Mouse (Mus musculus) v-Abl transformed pro-B cells (cell line): ENCODE data around the gene Orai3.

ENCODE experiments used
- in situ Hi-C, 2 experiments: fragments of 400-800 bp; cut with MboI; formaldehyde crosslinking; loops; one replicate each; pipeline ENCODE4 v1.15.1; 2025; ENCODE audit not compliant: unreplicated experiment in 2 of 2

The Orai3 gene

GRCm38 (mm10) chr7:127778350-127778749 lies 8.7 kb downstream of the Orai3 start:
- in situ Hi-C loops, result loop anchor here (10.0 to 25.0 kb wide), 3 partner anchors 326 to 934 kb away; partner anchors contain the start of genes 9130023H24Rik (in 1 of the 2) and Armc5 (in 1 of the 2)

GRCm38 (mm10) chr7:127785308-127785707 lies 15.7 kb downstream of the Orai3 start, which contains the start of gene Gm49388:
Gm49388 (plus strand) TSS chr7:127785608.
- in situ Hi-C loops, result loop anchor here (25.0 kb wide), 1 partner anchor 927 kb away; no protein-coding TSS in a partner anchor

- in situ Hi-C loops, result loop anchor here (25.0 kb wide), 1 partner anchor 915 kb away; no protein-coding TSS in a partner anchor
These were observed 27.6 kb downstream of the Orai3 start for GRCm38 (mm10) chr7:127797076-127797845.

DNA sequence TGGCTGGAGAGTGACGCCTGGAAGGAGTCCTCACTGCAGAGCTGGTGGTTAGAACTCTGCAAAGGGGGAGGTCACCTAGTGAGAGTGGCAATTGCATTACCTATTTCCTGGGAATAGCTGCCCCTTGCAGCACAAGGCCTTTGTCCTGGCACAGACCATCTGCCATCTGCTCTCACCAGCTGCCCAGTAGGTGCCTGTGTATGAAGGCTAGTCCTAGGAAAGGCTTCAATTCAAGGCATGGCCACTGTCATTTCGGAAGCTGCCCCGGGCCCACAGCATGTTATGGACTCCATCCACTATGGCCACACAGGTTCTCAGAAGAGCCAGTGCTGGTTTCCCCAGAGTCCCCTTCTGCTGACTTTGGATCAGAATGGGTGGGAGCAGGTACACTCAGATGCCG lies 29.0 kb downstream of the Orai3 start:
- in situ Hi-C loops, result loop anchor here (25.0 kb wide), 1 partner anchor 914 kb away; no protein-coding TSS in a partner anchor

- in situ Hi-C loops, result loop anchor here (25.0 kb wide), 1 partner anchor 913 kb away; no protein-coding TSS in a partner anchor
These were observed 29.6 kb downstream of the Orai3 start for GRCm38 (mm10) chr7:127799211-127799610.

GRCm38 (mm10) chr7:127799738-127800137 lies 30.1 kb downstream of the Orai3 start:
- in situ Hi-C loops, result loop anchor here (10.0 to 25.0 kb wide), 2 partner anchors 145 to 913 kb away; partner anchors contain the start of gene Prss36 (in 1 of the 2)

- in situ Hi-C loops, result loop anchor here in 1 of 2 experiments (10.0 kb wide), 1 partner anchor 144 kb away; the partner anchor contains the start of gene Prss36
These were observed 30.9 kb downstream of the Orai3 start, which contains the start of gene Hsd3b7 for GRCm38 (mm10) chr7:127800435-127801009. Hsd3b7 (plus strand) TSS chr7:127800604.

DNA sequence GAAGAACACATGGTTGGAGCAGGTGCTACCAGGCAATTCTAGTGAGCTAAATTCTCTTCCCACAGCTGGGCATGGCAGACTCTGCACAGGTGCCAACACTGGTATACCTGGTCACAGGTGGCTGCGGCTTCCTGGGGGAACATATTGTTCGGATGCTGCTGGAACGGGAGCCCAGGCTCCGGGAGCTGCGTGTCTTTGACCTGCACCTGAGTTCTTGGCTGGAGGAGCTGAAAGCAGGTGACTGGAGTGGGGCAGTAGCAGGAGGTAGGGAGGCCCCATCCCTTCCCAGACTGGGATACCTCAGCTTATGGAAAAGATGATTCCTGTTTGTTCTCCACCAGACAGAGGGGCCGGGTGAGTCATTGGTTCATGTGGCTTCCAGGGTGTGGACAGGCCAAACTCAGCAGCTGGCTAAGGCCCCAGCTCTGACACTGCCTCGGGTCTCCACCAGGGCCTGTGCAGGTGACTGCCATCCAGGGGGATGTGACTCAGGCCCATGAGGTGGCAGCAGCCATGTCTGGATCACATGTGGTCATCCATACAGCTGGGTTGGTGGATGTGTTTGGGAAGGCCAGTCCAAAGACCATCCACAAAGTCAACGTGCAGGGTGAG lies 31.5 kb downstream of the Orai3 start:
- in situ Hi-C loops, result loop anchor here in 1 of 2 experiments (10.0 kb wide), 1 partner anchor 144 kb away; the partner anchor contains the start of gene Prss36

DNA sequence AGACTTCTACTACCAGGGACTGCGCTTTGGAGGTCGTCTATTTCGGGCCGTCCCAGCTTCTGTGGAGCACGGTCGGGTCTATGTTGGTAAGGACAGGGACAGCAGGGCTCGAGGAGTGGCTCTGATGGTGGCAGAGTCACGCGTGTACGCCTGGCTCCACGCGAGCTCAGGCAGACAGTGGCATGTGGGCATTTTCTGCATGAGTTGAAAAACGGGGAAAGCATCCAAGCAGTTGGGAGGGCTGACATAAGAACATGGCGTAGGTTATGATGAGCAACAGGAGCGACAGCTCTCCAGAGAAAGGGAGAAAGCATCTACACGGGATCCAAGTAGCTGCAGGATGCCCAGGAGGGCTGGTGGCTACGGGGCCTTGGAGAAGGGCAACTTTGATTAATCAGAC lies 32.7 kb downstream of the Orai3 start:
- in situ Hi-C loops, result loop anchor here in 1 of 2 experiments (10.0 kb wide), 1 partner anchor 142 kb away; the partner anchor contains the start of gene Prss36

DNA sequence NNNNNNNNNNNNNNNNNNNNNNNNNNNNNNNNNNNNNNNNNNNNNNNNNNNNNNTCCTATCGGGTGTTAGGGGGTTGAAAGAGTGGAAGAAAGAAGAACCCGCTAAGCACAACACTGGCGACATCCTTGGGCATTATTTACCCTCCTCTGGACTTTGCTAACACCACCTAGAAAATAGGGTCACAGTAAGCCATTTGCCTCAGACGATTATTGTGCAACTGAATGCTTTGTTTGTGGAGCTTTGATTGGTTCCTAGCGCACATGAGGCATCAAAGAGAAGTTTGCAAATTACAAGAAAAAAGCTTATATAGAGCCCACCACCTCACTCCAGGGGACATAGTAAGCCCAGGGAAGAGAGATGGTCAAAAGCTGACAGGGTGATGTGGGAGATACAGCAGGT lies 39.2 kb downstream of the Orai3 start:
- in situ Hi-C loops, result loop anchor here in 1 of 2 experiments (10.0 kb wide), 1 partner anchor 136 kb away; the partner anchor contains the start of gene Prss36

DNA sequence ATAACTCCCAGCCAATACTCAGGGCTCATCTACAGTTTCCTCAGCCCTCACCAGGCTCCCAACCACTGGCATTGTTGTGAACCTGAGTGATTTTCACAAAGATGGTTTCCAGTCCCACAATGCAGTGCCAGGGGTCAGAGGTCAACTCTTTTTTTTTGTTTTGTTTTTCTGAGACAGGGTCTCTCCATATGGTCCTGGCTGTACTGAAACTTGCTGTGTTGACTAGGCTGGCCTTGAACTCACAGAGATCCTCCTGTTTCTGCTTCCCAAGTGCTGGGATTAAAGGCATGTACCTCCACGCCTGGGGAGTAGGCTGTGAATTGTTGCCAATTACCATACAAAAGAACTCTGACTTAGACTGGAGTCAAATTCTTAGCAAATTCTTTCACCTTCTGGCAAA lies 40.2 kb downstream of the Orai3 start:
- in situ Hi-C loops, result loop anchor here in 1 of 2 experiments (10.0 kb wide), 1 partner anchor 135 kb away; the partner anchor contains the start of gene Prss36

- in situ Hi-C loops, result no loop called here
These were observed 41.0 kb downstream of the Orai3 start for GRCm38 (mm10) chr7:127810650-127811049.

- in situ Hi-C loops, result no loop called here
These were observed 41.6 kb downstream of the Orai3 start for GRCm38 (mm10) chr7:127811240-127811639.

- in situ Hi-C loops, result no loop called here
These were observed 42.7 kb downstream of the Orai3 start for GRCm38 (mm10) chr7:127812292-127812691.

GRCm38 (mm10) chr7:127813821-127814220 lies 44.2 kb downstream of the Orai3 start:
- in situ Hi-C loops, result no loop called here

DNA sequence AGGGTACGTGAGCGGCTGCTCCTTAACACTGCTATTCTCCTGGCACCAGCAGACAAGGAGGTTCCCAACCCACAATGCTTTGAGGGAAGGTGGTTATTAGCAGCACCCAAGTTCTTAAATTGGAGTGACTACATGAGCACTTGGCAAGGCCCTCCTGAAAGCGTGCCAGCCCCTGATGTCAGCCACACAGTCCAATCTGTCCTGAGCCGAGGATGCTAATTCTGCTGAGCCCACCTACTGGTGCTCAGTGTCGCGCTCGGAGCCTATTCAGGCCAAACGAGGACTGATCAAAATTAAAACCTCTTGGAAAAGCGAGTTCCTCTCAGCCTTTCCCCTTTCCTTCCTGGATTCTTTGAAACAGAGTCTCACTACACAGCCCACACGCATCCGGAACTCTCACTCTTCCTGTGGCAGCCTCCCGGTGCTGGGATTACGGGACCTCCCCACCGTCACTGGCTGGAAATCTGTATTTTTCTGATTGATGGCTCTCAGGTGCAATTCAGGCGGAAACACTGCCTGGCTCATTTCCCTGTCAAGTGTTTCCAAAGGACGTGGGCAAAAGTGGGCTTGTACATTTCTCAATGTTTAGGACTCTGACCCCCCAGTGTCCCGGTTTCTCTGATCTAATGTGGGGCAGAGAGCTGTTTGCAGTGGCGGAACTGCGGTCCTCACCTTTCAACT lies 44.8 kb downstream of the Orai3 start:
- in situ Hi-C loops, result no loop called here

DNA sequence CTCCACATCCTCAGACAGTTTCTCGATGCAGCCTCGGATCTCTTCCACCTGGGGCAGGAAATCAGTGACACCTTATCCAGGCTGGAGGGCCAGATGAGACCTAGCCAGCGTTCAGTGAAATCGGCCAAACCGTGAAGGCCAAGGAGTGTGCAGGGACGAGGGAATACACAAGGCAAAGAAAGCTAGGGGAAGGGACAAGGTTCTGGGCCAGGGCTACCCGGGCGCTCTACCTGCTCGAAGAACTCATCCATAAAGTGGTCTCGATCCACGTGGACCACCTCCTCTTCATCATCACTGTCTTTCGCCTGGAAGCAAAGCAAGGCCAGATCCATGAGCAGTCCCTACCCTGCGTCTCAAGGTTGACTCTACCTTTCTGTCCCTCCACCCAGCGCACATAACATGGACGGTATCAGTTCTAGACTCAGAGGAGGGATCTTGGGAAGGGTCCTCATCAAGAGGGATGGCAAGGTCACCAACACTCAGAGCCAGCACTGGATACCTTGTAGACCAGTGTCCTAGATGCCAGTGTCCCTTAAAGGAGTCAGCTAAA lies 45.6 kb downstream of the Orai3 start:
- in situ Hi-C loops, result no loop called here

DNA sequence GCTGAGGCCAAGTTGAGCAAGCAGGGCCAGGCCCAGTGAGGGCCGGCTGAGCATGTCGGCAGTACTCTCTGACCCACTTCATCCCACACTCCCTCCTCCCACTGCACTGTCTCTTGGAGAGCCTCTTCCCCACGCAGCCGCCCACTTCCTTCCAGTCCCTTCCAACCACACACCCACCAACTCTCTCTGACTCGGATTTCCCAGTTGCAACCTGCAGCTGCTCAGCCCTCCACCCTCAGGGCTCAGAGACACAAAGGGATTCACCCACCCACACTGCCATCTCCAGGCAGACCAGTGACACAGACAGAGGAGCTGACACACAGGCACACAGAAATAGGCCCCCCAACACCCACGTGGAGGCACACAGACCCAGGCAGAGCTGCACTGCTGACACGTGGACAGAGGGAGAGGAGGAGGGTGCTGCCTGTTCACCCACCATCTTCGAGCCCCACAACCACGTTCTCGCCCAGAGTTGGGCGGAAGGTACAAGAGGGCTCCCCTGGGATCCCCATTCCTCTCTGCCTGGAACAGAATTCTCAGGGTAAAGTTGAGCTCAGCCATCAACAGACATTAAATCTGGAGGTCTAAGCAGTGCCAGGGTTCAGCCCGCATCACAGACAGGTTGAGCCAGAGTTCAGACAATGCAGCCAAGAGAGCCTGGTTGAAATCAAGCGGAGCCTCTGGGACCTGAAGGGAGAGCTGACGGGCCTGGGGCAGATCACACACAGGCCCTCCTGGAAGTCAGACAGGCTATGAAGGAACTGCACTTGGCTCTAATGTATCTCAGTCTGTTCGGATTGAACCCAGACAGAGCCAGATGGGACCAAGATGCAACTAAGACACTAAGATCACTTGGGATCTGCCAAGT lies 46.6 kb downstream of the Orai3 start:
- in situ Hi-C loops, result no loop called here

GRCm38 (mm10) chr7:127817053-127817452 lies 47.4 kb downstream of the Orai3 start:
- in situ Hi-C loops, result no loop called here
